Mouse (Mus musculus) heart, embryonic 11.5 days (tissue): ENCODE measurements around the gene Prdm5. TPM values are rescaled to one million over a fixed set of nuclear protein-coding genes. Genes with fewer than 3 reads are reported as not detected.

ENCODE experiments used
- ATAC-seq: fragments of 200-750 bp; cut with Nextera tagmentation; replicated peaks from 2 replicates; pipeline ENCODE4 v1.8.0; 2017; ENCODE audit warnings: moderate library complexity; ENCODE audit not compliant: insufficient number of reproducible peaks, low FRiP score, low TSS enrichment
- H3K27ac ChIP-seq: fragments of 300-500 bp; sonication (generic); 2 replicates; pipeline ENCODE4 v1.5.1; 2014; ENCODE audit warnings: mild to moderate bottlenecking, low read depth, low read length
- H3K27me3 ChIP-seq: fragments of 300-500 bp; sonication (generic); 2 replicates; pipeline ENCODE4 v1.6.1; 2014; ENCODE audit warnings: mild to moderate bottlenecking, low read length, mixed read lengths; ENCODE audit not compliant: control insufficient read depth, insufficient read depth
- H3K36me3 ChIP-seq: fragments of 300-500 bp; sonication (generic); 2 replicates; pipeline ENCODE4 v1.6.1; 2014; ENCODE audit warnings: mild to moderate bottlenecking, low read length, moderate library complexity, mixed read lengths; ENCODE audit not compliant: control insufficient read depth, insufficient read depth
- H3K4me1 ChIP-seq: fragments of 300-500 bp; sonication (generic); 2 replicates; pipeline ENCODE4 v1.6.1; 2014; ENCODE audit warnings: low read length; ENCODE audit not compliant: control insufficient read depth, insufficient read depth
- H3K4me2 ChIP-seq: fragments of 300-500 bp; sonication (generic); 2 replicates; pipeline ENCODE4 v1.6.1; 2014; ENCODE audit warnings: mild to moderate bottlenecking, moderate library complexity
- H3K4me3 ChIP-seq: fragments of 300-500 bp; sonication (generic); 2 replicates; pipeline ENCODE4 v1.5.1; 2014; ENCODE audit warnings: low read depth, low read length
- H3K9ac ChIP-seq: fragments of 300-500 bp; sonication (generic); 2 replicates; pipeline ENCODE4 v1.6.1; 2014; ENCODE audit warnings: mild to moderate bottlenecking, low read depth, low read length, moderate library complexity
- H3K9me3 ChIP-seq: fragments of 300-500 bp; sonication (generic); replicated peaks from 2 replicates; pipeline ENCODE4 v1.6.1; 2016; ENCODE audit warnings: low read length; ENCODE audit not compliant: control insufficient read depth
- WGBS: fragments of 180-500 bp; shearing (Covaris S2); extraction: QIAGEN DNeasy Blood & Tissue Kit; methylation state at CpG from one replicate; pipeline ENCODE4 v1.1.7; 2014; ENCODE audit not compliant: insufficient replicate concordance; 5-methylcytosine and 5-hydroxymethylcytosine counted together
- polyA plus RNA-seq: library from polyadenylated mRNA; unstranded; fragments of >200 nt; fragmentation: Nextera tagmentation; extraction: Ambion mirVana; gene quantifications from 2 replicates; pipeline ENCODE4 v1.2.1, GENCODE M21; 2014

Prdm5 gene
- polyA plus RNA-seq, 1 experiment from 2014 or later, result 14.6 TPM

GRCm38 (mm10) chr6:65797276-65797675 is 18.5 kb downstream of the Prdm5 start:
- H3K36me3 ChIP-seq, result peaks cover 4% of the 10 kb centered on the region; the same call in 1 of the 2 replicates
- no peaks in the 10 kb centered on the region for H3K4me1 ChIP-seq
- no peak overlapping the region for H3K4me3 ChIP-seq
- H3K9ac ChIP-seq, result no peak overlapping the region
- no peak overlapping the region for H3K27ac ChIP-seq
- H3K4me2 ChIP-seq, result no peak overlapping the region
- H3K9me3 ChIP-seq, result no peaks in the 10 kb centered on the region
- ATAC-seq, result no peak
- no peaks in the 10 kb centered on the region for H3K27me3 ChIP-seq
- WGBS, result 72% methylated on average over 2 of the region's 2 CpGs

- no peak overlapping the region for H3K4me3 ChIP-seq
- H3K4me1 ChIP-seq, result 0 out of 2 replicates have a peak, but pooled peaks cover 2% of the 10 kb centered on the region
- H3K9me3 ChIP-seq, result no peaks in the 10 kb centered on the region
- peaks cover 4% of the 10 kb centered on the region; the same call in 1 of the 2 replicates for H3K36me3 ChIP-seq
- no peak overlapping the region for H3K4me2 ChIP-seq
- ATAC-seq, result no peak
- no peak overlapping the region for H3K9ac ChIP-seq
- WGBS, result 78% methylated on average over 3 of the region's 3 CpGs
- no peaks in the 10 kb centered on the region for H3K27me3 ChIP-seq
- H3K27ac ChIP-seq, result no peak overlapping the region
Observed at GRCm38 (mm10) chr6:65798390-65798789, 19.6 kb downstream of the Prdm5 start.

- H3K36me3 ChIP-seq, result no peaks in the 10 kb centered on the region
- no peaks in the 10 kb centered on the region for H3K27me3 ChIP-seq
- no peak overlapping the region for H3K9ac ChIP-seq
- ATAC-seq, result no peak
- H3K27ac ChIP-seq, result no peak overlapping the region
- no peaks in the 10 kb centered on the region for H3K4me1 ChIP-seq
- no peak overlapping the region for H3K4me2 ChIP-seq
- 74% methylated on average over 3 of the region's 3 CpGs for WGBS
- H3K9me3 ChIP-seq, result no peaks in the 10 kb centered on the region; the same call in 1 of the 2 replicates
- no peak overlapping the region for H3K4me3 ChIP-seq
Observed at GRCm38 (mm10) chr6:65811685-65812084, 32.9 kb downstream of the Prdm5 start.

- no peaks in the 10 kb centered on the region for H3K36me3 ChIP-seq
- no peak overlapping the region for H3K4me2 ChIP-seq
- no peak for ATAC-seq
- no peak overlapping the region for H3K4me3 ChIP-seq
- no peaks in the 10 kb centered on the region for H3K4me1 ChIP-seq
- H3K27me3 ChIP-seq, result no peaks in the 10 kb centered on the region
- 63% methylated on average over 4 of the region's 4 CpGs for WGBS
- no peaks in the 10 kb centered on the region for H3K9me3 ChIP-seq
- no peak overlapping the region for H3K9ac ChIP-seq
- H3K27ac ChIP-seq, result no peak overlapping the region
Observed at GRCm38 (mm10) chr6:65818039-65818747, 39.4 kb downstream of the Prdm5 start.

- ATAC-seq, result no peak
- H3K9ac ChIP-seq, result no peak overlapping the region
- H3K4me2 ChIP-seq, result no peak overlapping the region
- H3K4me1 ChIP-seq, result no peaks in the 10 kb centered on the region
- no peak overlapping the region for H3K4me3 ChIP-seq
- H3K27me3 ChIP-seq, result no peaks in the 10 kb centered on the region
- no peak overlapping the region for H3K27ac ChIP-seq
- peaks cover 10% of the 10 kb centered on the region for H3K36me3 ChIP-seq
- peaks cover 3% of the 10 kb centered on the region; the same call in 1 of the 2 replicates for H3K9me3 ChIP-seq
- 63% methylated on average over 1 of the region's 1 CpGs for WGBS
Observed at GRCm38 (mm10) chr6:65828656-65829055, 49.9 kb downstream of the Prdm5 start.

- no peak overlapping the region for H3K4me2 ChIP-seq
- no peak overlapping the region for H3K27ac ChIP-seq
- no peak overlapping the region for H3K9ac ChIP-seq
- no peak for ATAC-seq
- H3K4me3 ChIP-seq, result no peak overlapping the region
- no peaks in the 10 kb centered on the region for H3K4me1 ChIP-seq
- H3K9me3 ChIP-seq, result peaks cover 3% of the 10 kb centered on the region; the same call in 1 of the 2 replicates
- 89% methylated on average over 5 of the region's 5 CpGs for WGBS
- no peaks in the 10 kb centered on the region for H3K27me3 ChIP-seq
- H3K36me3 ChIP-seq, result peaks cover 13% of the 10 kb centered on the region
Observed at GRCm38 (mm10) chr6:65831443-65831842, 52.7 kb downstream of the Prdm5 start.

GRCm38 (mm10) chr6:65834013-65834412 is 55.2 kb downstream of the Prdm5 start:
- Histone ChIP-seq H3K9me3 (peaks cover 3% of the 10 kb centered on the region; the same call in 1 of the 2 replicates), H3K4me2 (no peak overlapping the region), H3K27me3 (no peaks in the 10 kb centered on the region), H3K4me1 (no peaks in the 10 kb centered on the region), H3K36me3 (peaks cover 13% of the 10 kb centered on the region), H3K4me3 (no peak overlapping the region), H3K27ac (no peak overlapping the region), H3K9ac (no peak overlapping the region)
- WGBS, result 89% methylated on average over 4 of the region's 4 CpGs
- ATAC-seq, result no peak

- WGBS, result 86% methylated on average over 4 of the region's 4 CpGs
Observed at GRCm38 (mm10) chr6:65842579-65842978, 63.8 kb downstream of the Prdm5 start.

GRCm38 (mm10) chr6:65849127-65849526 is 70.3 kb downstream of the Prdm5 start:
- Histone ChIP-seq H3K27ac (no peak overlapping the region), H3K9me3 (no peaks in the 10 kb centered on the region), H3K4me2 (no peak overlapping the region), H3K36me3 (no peaks in the 10 kb centered on the region), H3K4me3 (no peak overlapping the region), H3K4me1 (no peaks in the 10 kb centered on the region), H3K9ac (no peak overlapping the region), H3K27me3 (no peaks in the 10 kb centered on the region)
- no peak for ATAC-seq
- WGBS, result 70% methylated on average over 4 of the region's 4 CpGs

More at GRCm38 (mm10) chr6:65842579-65842978, 63.8 kb downstream of the Prdm5 start:
- Histone ChIP-seq H3K4me1 (no peaks in the 10 kb centered on the region), H3K27me3 (no peaks in the 10 kb centered on the region), H3K4me2 (no peak overlapping the region), H3K4me3 (no peak overlapping the region), H3K9ac (no peak overlapping the region), H3K9me3 (no peaks in the 10 kb centered on the region), H3K36me3 (no peaks in the 10 kb centered on the region), H3K27ac (no peak overlapping the region)
- no peak for ATAC-seq
